Mouse (Mus musculus) embryonic fibroblast, embryonic 13.5 days (primary cell): ENCODE results near the gene Dnah8.

ENCODE experiments used
- CTCF ChIP-seq: IDR thresholded peaks from 2 replicates; pipeline ENCODE4 v1.5.1; 2011; ENCODE audit warnings: mild to moderate bottlenecking, control low read depth, low read length, moderate library complexity, borderline replicate concordance; ENCODE audit not compliant: insufficient read depth
- POLR2A ChIP-seq: IDR thresholded peaks from 2 replicates; pipeline ENCODE4 v1.6.1; 2011; ENCODE audit warnings: low read depth, mild to moderate bottlenecking, control low read depth, low read length, moderate library complexity

DNA sequence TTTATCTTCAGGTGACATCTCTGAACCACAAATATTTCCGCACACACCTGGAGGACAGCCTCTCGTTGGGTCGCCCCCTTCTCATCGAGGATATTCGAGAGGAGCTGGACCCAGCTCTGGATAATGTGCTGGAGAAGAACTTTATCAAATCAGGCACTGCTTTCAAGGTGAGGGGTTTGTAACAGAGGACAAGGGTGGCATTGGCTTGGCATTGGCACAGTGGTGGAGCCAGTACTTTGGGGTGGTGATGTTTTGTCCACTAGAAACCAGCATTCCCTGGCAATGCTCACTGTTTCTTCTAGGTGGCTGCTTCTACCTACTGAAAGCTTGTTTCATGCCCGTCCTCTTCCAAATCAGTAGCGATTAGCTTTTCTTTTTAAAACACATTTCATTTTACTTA is 166.7 kb downstream of the Dnah8 start:
- TF ChIP-seq POLR2A (no peak), CTCF (no peak)
